Mouse (Mus musculus) cerebellum, postnatal 14 days (tissue): ENCODE measurements around the gene Pi16.
"Not testable (repeated sequence)": the region's sequence is repeated elsewhere in the genome, so short reads cannot be mapped to it uniquely, and the experiment has no call there.

Source experiments
- DNase-seq, 2 experiments: peaks; one replicate each; pipeline ENCODE4 v3.0.0; 2021; ENCODE audit warnings: mixed read lengths in 2 of 2

Pi16 gene

GRCm38 (mm10) chr17:29330671-29331410 is 13.4 kb downstream of the Pi16 start:
- peak; percentile 72 to 78 for DNase-seq

- no peak for DNase-seq
Measured at GRCm38 (mm10) chr17:29332186-29332685, 14.8 kb downstream of the Pi16 start.

GRCm38 (mm10) chr17:29336266-29336990 is 18.9 kb downstream of the Pi16 start:
- no peak for DNase-seq

DNA sequence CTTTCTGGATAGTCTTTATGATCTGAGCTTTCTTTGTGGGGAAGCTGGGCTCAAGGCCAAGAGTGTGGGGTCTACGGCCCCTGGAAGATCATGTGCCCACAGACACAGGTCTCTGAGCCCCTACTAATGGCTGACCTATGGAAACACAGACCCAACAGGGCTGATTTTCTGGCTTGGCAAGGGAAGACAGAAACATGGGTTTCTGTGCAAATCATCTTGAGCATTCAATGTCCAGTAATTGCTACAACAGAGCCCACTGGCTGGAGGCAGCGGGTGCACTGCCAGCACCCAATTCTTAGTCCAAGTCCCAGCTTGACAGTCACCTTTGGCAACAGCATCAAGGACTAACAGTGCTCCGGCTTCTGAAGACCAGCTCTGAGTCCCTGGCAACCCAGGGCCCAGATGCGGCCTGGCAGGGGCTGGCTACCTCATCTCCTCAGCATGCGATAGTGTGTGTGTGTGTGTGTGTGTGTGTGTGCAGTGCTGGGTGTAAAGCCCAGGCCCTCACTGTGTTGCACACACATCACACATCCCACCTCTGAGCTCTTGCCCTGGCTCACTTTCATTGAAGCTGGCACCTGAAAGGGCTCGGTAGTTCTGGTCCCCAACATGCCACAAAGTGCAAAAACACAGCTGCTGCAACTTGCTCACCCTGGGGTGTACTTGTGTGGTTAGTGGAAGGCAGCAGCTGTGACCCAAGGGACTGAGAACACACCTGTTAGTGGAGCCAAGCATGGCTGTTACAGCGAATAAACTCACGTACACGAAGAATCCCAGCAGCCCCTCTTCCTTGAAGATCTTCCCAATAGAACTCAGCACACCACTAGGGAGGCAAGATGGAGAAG is 20.7 kb downstream of the Pi16 start:
- DNase-seq, result peak; percentile 56 to 60

GRCm38 (mm10) chr17:29339170-29339768 is 21.8 kb downstream of the Pi16 start:
- peak; percentile 56 to 64 for DNase-seq

GRCm38 (mm10) chr17:29340406-29341261 is 23.2 kb downstream of the Pi16 start:
- no peak for DNase-seq

DNA sequence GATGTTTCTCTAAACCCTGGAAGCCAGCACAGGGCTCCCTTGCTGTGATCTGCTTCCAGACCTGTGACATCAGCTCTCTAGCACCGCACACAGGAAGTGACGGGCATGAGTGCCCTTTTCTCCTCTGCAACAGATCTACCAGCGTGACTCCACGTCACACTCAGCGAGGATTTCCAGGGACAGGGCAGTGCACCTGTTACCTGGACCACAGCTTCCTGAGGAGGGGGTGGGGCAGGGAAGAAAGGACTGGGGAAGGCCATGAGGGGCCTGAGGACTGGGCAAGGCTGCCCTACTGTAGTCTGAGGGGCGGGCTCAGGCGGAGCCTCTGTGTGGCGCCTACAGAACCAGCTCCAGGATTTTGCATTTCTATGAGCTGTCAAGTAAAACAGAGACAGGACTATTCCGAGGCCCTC is 24.1 kb downstream of the Pi16 start:
- peak in 1 of 2 experiments; percentile 26 for DNase-seq

- peak in 1 of 2 experiments; percentile 29 for DNase-seq
Measured at GRCm38 (mm10) chr17:29342010-29342910, 24.8 kb downstream of the Pi16 start.

DNA sequence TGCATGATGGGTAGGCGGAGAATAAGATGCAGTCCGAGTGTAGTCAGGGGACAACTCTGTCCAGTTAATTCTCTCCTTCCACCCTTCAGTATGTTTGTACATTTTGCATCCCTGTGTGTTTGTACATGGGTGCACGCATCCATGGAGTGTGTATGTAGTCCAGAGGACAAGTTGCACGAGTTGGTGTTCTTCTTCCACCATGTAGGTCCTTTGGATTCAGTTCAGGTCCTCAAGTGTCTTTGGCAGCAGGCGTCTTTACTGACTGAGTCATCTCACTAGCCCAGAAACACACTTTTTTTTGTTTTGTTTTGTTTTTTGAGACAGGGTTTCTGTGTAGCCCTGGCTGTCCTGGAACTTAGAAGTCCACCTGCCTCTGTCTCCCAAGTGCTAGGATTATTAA is 25.8 kb downstream of the Pi16 start:
- DNase-seq, result no peak

- no peak for DNase-seq
Measured at GRCm38 (mm10) chr17:29345272-29345671, 27.8 kb downstream of the Pi16 start.

DNA sequence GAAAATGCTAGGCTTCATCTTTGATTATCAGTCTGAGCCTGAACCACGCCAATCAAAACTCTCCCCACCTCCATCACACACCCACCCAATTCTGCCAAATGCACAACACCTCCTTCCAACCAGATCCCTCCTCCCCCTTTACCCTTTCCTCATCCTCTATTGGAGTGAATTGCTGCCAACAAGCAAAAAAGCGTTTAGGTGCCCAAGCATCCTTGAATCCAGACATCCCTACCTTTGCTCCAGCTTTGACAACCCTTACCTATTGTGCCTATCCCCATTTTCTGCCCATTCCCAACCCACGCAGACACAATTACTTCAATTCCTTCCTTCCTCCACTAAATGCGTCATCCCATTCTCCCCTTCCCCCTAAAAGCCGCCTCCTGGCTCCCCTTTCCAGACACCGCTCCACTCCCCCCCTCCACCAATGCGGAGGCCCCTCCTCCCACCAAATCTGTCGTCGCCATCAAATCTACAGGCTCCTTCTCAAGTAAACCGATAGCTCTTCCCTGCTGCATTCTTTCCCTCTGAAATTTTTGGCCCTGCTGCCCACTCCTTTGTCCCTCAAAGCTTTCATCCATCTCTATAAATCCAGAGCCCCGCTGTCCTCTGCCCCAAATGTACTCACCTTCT is 29.1 kb downstream of the Pi16 start:
- peak; percentile 65 to 69 for DNase-seq

GRCm38 (mm10) chr17:29347126-29347644 is 29.7 kb downstream of the Pi16 start:
- DNase-seq, result peak; percentile 43 to 77

GRCm38 (mm10) chr17:29347645-29348256 is 30.3 kb downstream of the Pi16 start, which contains the start of gene Mtch1:
Mtch1 (minus strand) TSS chr17:29347934.
- DNase-seq, result peak; percentile 98 to 99

- peak in 1 of 2 experiments; percentile 51 for DNase-seq
Measured at GRCm38 (mm10) chr17:29348996-29349395, 31.5 kb downstream of the Pi16 start.

- not testable (repeated sequence) for DNase-seq
Measured at GRCm38 (mm10) chr17:29351056-29351455, 33.6 kb downstream of the Pi16 start.

DNA sequence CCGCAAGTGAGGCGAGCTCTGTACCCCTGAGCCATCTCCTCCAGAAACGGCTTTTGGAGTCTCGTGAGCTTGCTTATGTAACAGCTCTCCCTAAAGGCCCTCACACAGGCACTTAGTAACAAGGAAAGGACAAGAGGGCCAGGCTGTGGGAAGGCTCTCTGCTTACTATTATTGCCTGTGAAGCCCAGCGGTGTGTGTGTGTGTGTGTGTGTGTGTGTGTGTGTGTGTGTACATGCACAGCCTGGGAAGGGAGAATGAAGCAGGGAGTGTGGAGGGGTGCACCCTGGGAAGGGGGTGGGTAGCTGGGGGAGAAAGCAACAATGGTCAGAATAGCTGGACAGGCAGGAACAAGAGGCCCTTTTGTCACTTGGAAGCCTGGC is 38.0 kb downstream of the Pi16 start:
- DNase-seq, result peak in 1 of 2 experiments; percentile 51

- DNase-seq, result peak; percentile 75 to 82
Measured at GRCm38 (mm10) chr17:29355841-29356478, 38.5 kb downstream of the Pi16 start.

- DNase-seq, result peak; percentile 84 to 89
Measured at GRCm38 (mm10) chr17:29356479-29356856, 39.0 kb downstream of the Pi16 start.

- no peak for DNase-seq
Measured at GRCm38 (mm10) chr17:29356882-29357281, 39.4 kb downstream of the Pi16 start.
